In the genomic region with DNA sequence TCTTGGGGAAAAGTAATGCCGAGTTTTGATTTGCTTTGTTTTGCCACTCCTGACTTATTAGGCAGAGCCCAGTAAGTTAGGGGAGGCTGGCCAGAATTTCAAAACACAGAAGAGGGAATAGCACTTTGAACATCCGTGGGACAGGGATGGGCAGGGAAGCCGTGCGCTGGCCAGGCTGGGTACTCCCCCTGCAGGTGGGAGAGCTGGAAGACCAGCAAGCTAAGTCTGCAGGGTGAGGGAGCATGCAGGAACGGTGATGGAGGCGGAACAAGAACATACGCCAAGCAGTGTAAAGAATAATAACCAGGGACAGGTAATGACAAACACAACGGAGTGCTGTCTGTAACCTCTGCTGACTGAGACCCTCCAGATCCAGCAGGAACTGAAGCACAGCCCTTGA, we compare ENCODE assay signal across 9 mouse cellular contexts. TPM values are rescaled to one million over a fixed set of nuclear protein-coding genes. Genes with fewer than 3 reads are reported as not detected.
DNase-seq lines count a peak whose midpoint lies in the region; ATAC-seq and TF ChIP-seq lines count a peak whose summit lies in the region.
"Had no signal": no experiment of that assay in that cellular context is flagged by ENCODE, and none has a peak within 500 bp of the region (broad histone marks: within the 10 kb centered on the region; RNA-seq: fewer than 3 reads in every experiment).

No protein-coding gene starts in this region.

- TF ChIP-seq CTCF in liver, postnatal 0 days (IDR thresholded peaks at IDR 0.05; ENCODE audit: low read depth) = peak; percentile 64

- H3K4me2 ChIP-seq in hindbrain, embryonic 11.5 days (replicated peaks; ENCODE audit: low read depth, low read length) = no peak overlapping the region
- no peak overlapping the region for H3K4me2 ChIP-seq in hindbrain, embryonic 12.5 days (replicated peaks)
- H3K4me2 ChIP-seq in liver, postnatal 0 days (ENCODE audit: low read depth, low read length) = no peak overlapping the region
- H3K4me2 ChIP-seq: liver, embryonic 15.5 days had no signal

- H3K9ac ChIP-seq in hindbrain, embryonic 11.5 days (ENCODE audit: low read depth, low read length) = no peak overlapping the region
- H3K9ac ChIP-seq in hindbrain, embryonic 12.5 days = no peak overlapping the region
- no peak overlapping the region for H3K9ac ChIP-seq in liver, postnatal 0 days (replicated peaks)
- H3K9ac ChIP-seq: liver, embryonic 15.5 days had no signal

- peak; percentile 39 for DNase-seq in hindbrain, embryonic 11.5 days (ENCODE audit: low spot score)
- DNase-seq in ES-CJ7 (ENCODE audit: low read depth, low spot score) = peak; percentile 21
- DNase-seq in embryo, embryonic 10 days (ENCODE audit: low spot score) = peak; percentile 69
- no peak for DNase-seq in liver, postnatal 0 days
- DNase-seq in frontal cortex, postnatal 14 days (ENCODE audit: low spot score in 2 of 2) = no peak
- DNase-seq in left cerebral cortex, adult 11 months (ENCODE audit: low spot score) = no peak
- DNase-seq in layer of hippocampus, adult 8-10 months (ENCODE audit: low spot score in 2 of 2) = no peak

- 33% methylated on average over 8 of the region's 8 CpGs for WGBS in hindbrain, embryonic 11.5 days
- WGBS in hindbrain, embryonic 12.5 days = 39% methylated on average over 8 of the region's 8 CpGs
- 36% methylated on average over 8 of the region's 8 CpGs for WGBS in liver, postnatal 0 days (ENCODE audit: insufficient replicate concordance)

- H3K27ac ChIP-seq in hindbrain, embryonic 11.5 days (ENCODE audit: low read depth, low read length) = no peak overlapping the region
- no peak overlapping the region for H3K27ac ChIP-seq in hindbrain, embryonic 12.5 days
- H3K27ac ChIP-seq in liver, postnatal 0 days (ENCODE audit: low read depth) = no peak overlapping the region
- H3K27ac ChIP-seq: liver, embryonic 15.5 days had no signal

- H3K9me3 ChIP-seq in hindbrain, embryonic 11.5 days (ENCODE audit: control insufficient read depth, low read length) = no peaks in the 10 kb centered on the region
- H3K9me3 ChIP-seq in hindbrain, embryonic 12.5 days (replicated peaks) = no peaks in the 10 kb centered on the region
- H3K9me3 ChIP-seq in liver, postnatal 0 days (ENCODE audit: low read length) = no peaks in the 10 kb centered on the region
- H3K9me3 ChIP-seq: liver, embryonic 15.5 days had no signal

- H3K36me3 ChIP-seq in hindbrain, embryonic 11.5 days (ENCODE audit: control insufficient read depth, insufficient read depth, low read length) = no peaks in the 10 kb centered on the region
- no peaks in the 10 kb centered on the region for H3K36me3 ChIP-seq in hindbrain, embryonic 12.5 days
- no peaks in the 10 kb centered on the region for H3K36me3 ChIP-seq in liver, postnatal 0 days (replicated peaks; ENCODE audit: insufficient read depth, low read length)
- H3K36me3 ChIP-seq: liver, embryonic 15.5 days had no signal

- no peak for ATAC-seq in hindbrain, embryonic 11.5 days (ENCODE audit: low FRiP score)
- ATAC-seq in hindbrain, embryonic 12.5 days (ENCODE audit: low FRiP score) = no peak
- no peak for ATAC-seq in liver, postnatal 0 days

- H3K27me3 ChIP-seq in hindbrain, embryonic 11.5 days (ENCODE audit: control insufficient read depth, insufficient read depth, low read length) = no peaks in the 10 kb centered on the region
- H3K27me3 ChIP-seq in hindbrain, embryonic 12.5 days = no peaks in the 10 kb centered on the region; the same call in 1 of the 2 replicates
- no peaks in the 10 kb centered on the region for H3K27me3 ChIP-seq in liver, postnatal 0 days (ENCODE audit: insufficient read depth, low read length)

- H3K4me3 ChIP-seq in hindbrain, embryonic 11.5 days (ENCODE audit: low read depth, low read length) = no peak overlapping the region
- H3K4me3 ChIP-seq in hindbrain, embryonic 12.5 days = no peak overlapping the region
- no peak overlapping the region for H3K4me3 ChIP-seq in liver, postnatal 0 days (ENCODE audit: low read depth, low read length)
- H3K4me3 ChIP-seq: liver, embryonic 15.5 days had no signal

- H3K4me1 ChIP-seq in hindbrain, embryonic 11.5 days (replicated peaks; ENCODE audit: control insufficient read depth, insufficient read depth, low read length) = no peaks in the 10 kb centered on the region
- peaks cover 19% of the 10 kb centered on the region for H3K4me1 ChIP-seq in hindbrain, embryonic 12.5 days
- no peaks in the 10 kb centered on the region for H3K4me1 ChIP-seq in liver, postnatal 0 days (ENCODE audit: insufficient read depth)

- no peak for TF ChIP-seq EP300 in liver, postnatal 0 days (IDR thresholded peaks at IDR 0.05; ENCODE audit: low read depth)

RNA-seq across cellular contexts. Expression of a gene that starts 55.5 kb away (rescaled TPM):
- 27.0 and 29.6 TPM in 2 replicates for polyA plus RNA-seq in hindbrain, embryonic 11.5 days (2014; fragmentation: Nextera tagmentation; extraction: Ambion mirVana)
- 28.0 and 33.8 TPM in 2 replicates for polyA plus RNA-seq in hindbrain, embryonic 12.5 days (2016; fragmentation: Nextera tagmentation; extraction: Ambion mirVana)
- 2.1 and 3.1 TPM in 2 replicates for polyA plus RNA-seq in liver, postnatal 0 days (2015; fragmentation: Nextera tagmentation; extraction: Ambion mirVana)
- total RNA-seq in layer of hippocampus, adult 8-10 months (2022) = 10 to 100 TPM; 47.6 to 58.3 (median 51.8) TPM

Comparison
In these comparisons a context has a peak if more than half of its experiments do, and no peak if none do; other contexts are left out.
1. DNase-seq: peak in hindbrain, embryonic 11.5 days (single experiment), ES-CJ7 (single experiment) and embryo, embryonic 10 days (single experiment); none in liver, postnatal 0 days (single experiment), frontal cortex, postnatal 14 days (0 of 2), left cerebral cortex, adult 11 months (single experiment) and layer of hippocampus, adult 8-10 months (0 of 2).